Mouse (Mus musculus): ENCODE measurements around the gene Scg2.

Gene Scg2

DNA sequence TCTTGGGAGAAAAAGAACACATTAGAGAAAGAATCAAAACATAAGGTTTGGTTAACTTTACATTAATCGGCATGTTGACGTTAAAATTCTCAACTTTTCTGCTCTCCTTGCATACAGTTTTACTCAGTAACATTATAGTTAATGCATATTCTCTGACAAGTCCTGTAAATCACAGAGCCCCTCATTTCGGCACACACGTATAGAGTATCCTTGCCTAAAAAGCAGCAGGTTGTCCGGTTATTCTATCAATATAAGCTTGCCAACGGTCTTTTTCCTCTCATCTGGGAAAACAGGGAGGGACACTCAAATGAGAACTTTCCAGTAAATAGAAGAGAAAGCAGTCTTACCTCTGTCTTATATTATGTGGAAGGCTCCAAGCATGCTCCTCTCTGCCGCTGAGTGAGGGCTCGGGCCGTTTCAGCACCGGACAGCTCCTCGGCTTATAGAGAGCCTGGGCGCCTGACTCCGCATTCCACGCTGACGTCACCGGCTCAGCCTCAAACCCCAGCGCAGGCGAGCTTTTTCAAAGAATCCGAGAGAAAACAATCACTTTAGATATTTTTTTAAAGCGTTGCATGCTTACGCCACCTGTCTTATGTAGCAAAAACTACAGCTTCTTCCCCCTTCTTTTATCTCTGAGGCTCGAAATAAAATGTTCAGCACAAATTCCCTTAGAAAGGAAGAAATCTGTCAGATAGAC is at the start of gene Scg2:
TSS of gene Scg2 (minus strand) at position 512 of the 700 bp plus-strand sequence.
- peak; percentile 66 for DNase-seq

GRCm38 (mm10) chr1:79485546-79485945 is 45.6 kb upstream of the Scg2 start:
- DNase-seq: no peak

DNA sequence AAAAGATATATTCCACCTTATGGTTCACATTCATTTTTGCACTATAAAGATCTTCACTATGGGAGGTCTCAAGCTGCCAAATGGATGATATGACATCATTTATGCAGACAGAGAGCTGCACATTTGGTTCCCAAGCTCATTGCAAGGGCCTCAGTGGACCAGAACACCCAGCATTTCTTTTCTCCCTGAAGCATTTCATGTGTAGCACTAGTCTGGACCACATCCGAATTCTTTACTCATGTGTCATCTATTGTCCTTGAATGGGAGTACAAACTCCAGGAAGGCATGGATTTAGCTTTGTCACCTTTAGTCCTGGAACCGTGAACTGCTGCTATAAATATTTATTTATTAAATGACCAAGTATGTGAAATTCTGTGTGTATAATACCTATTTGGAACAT is 30.9 kb upstream of the Scg2 start:
- DNase-seq: no peak

- DNase-seq: no peak
Measured at GRCm38 (mm10) chr1:79469871-79470270, 30.0 kb upstream of the Scg2 start.

- no peak for DNase-seq
Measured at GRCm38 (mm10) chr1:79466585-79466984, 26.7 kb upstream of the Scg2 start.

DNA sequence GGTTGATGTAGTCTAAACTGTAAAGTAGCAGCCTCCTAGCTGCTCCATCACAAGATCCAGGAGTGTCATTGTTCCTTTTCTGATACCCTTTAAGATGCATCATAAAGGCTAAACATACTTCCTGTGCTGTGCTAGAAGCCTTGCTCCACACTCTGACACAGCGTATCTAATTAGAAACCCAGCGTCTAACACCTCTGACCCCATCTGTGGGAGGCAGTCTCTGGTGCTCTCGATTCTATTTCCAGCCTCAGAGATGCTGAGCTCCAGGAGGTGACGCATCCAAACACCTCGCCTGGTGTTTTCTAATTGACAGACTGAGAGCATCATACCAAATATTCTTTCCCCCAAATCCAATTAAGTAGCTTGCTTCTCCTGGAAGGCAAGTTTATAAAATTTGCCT is 18.6 kb upstream of the Scg2 start:
- DNase-seq: no peak

DNA sequence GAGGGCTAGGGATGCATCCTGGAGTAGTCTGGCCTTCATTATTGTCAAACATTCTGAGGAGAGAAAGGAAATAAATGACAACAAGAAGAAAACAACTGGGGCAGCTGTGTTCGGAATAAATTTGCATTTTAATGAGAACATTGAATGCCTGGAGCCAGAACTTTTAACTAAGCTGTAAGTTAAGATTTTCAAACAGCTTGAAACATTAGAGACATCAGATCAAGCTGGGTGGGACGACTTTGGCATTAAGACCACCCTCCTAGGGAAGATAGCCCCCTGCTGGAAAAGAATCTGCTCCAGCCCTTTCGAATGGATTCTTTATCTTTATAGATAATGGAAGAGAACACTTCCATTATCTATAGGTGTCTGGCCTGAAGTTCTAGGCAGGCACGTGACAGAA is 14.2 kb upstream of the Scg2 start:
- DNase-seq: no peak

DNA sequence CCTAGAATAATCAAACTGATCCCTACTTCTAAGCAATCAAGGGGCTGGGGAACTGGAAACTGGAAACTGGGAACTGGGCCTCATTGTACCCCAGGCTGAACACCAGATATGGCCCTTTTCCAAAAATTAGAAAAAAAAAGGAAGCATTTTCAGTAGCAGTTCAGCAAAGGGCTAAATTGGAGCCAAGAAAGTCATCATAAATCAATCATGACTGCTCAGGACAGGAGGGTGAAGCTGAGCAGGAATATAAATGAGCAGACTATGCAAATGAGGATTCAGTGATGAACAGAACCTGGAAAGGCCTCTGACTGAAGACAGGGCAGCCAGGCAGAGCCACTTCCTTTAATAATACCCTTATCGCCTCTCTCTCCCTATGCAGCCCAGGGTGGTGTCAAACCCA is 12.4 kb upstream of the Scg2 start:
- no peak for DNase-seq

GRCm38 (mm10) chr1:79450343-79451021 is 10.6 kb upstream of the Scg2 start:
- no peak for DNase-seq

DNA sequence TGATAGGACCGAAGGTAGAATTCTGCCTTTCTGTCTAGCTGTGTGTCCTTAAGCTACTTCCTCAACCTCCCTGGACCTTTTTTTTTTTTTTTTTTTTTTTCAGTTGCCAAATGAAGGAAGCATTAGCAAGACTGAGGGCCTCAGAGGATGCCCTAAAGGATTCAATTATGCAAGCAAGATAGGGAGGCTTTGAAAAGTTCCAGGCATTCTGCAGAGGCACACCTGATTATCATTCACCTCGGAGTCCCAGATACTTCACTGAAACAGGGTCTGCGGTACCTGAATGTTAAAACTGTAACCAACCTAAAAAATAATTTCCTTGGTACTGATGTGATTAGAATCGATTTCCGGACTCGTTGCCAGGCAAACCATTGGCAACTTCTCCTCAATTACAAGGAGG is 10.0 kb upstream of the Scg2 start:
- no peak for DNase-seq

- no peak for DNase-seq
Measured at GRCm38 (mm10) chr1:79445586-79445985, 5.7 kb upstream of the Scg2 start.

GRCm38 (mm10) chr1:79437755-79438154 is 2.2 kb downstream of the Scg2 start:
- no peak for DNase-seq

GRCm38 (mm10) chr1:79436671-79437070 is 3.2 kb downstream of the Scg2 start:
- DNase-seq: no peak

- no peak for DNase-seq
Measured at GRCm38 (mm10) chr1:79429058-79429457, 10.9 kb downstream of the Scg2 start.

GRCm38 (mm10) chr1:79415496-79415895 is 24.4 kb downstream of the Scg2 start:
- DNase-seq: no peak

DNA sequence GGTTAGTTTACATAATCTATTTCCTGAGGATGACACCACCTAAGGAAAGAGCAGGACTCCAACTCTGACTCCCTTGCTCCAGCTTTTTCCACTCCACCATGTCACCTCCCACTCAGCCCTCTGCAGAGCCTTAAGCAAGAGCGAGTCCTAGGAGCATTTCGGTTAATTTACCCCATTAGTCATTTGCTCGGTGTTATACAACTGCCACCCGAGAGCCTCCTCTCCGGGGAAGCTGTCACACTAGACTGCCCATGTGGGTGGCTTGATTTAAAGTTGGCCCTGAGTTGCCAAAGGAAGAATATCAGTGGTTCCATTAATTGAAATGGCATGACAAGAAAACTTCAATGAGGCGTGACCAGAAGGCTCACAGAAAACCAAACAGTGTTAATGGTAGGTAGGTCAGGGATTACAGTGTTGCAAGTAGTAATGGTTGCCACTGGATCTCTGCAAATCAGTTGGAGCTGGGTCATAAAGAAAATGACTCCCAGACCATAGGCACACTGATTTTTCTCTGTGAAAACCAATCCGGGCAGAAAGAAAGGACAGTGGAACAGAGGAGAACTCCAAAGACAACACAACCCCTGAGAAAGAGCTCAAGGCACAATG is 33.5 kb downstream of the Scg2 start:
- no peak for DNase-seq

DNA sequence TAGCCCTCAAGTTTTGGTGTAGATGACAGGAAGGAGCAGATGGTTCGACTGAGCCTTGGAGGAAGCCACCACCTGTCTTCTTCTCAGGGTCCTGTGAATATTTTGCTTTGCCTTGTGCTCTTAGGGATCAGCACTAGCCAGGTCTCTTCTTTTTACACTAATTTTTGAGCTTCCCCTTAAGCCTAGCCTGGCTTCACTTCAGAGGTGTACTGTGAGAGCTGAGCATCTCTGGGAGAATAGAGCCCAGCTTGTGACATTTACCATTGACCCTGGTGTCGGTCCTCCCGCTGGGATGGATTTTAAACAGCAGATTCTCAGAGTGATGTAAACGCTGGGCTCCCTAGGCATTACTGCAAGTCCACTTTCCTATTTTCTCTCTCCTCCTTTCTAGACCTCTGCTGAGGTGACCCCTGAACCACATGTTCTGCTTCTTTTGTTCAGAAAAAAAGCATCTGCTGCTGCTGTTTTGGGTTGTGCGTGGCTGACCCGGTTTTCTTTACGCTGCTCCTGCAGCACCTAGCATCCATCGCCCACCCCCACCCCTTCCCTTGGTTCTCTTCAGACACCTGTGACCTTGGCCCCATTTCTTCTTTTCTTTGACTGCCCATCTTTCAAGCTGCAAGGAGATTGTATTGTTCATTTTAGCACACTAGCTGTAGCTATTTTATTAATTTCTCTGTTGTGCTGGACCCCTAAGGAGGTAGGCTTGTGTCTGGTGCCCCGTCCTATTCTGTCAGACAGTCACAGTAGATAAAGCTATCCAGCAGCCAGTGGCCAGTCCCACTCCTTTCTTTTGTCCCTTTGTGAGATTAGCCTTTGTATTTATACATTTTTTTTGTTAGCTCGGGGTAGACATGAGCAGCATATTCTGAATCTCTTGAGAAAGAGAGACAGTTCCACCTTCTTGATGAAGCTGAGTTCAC is 38.6 kb downstream of the Scg2 start:
- no peak for DNase-seq

GRCm38 (mm10) chr1:79400284-79400683 is 39.6 kb downstream of the Scg2 start:
- DNase-seq: no peak
